Mouse (Mus musculus): ENCODE results near the gene Elmo1. TPM values are rescaled to one million over a fixed set of nuclear protein-coding genes. Genes with fewer than 3 reads are reported as not detected.
A peak's percentile ranks its signal among the peaks of the same experiment; 100 is the strongest.

Gene Elmo1
- polyA plus RNA-seq, 1 experiment from 2014 or later: 38.3 TPM

- H3K4me1 ChIP-seq: peaks cover 18% of the 10 kb centered on the region
- no peaks in the 10 kb centered on the region for H3K27me3 ChIP-seq (replicated peaks)
- no peaks in the 10 kb centered on the region for H3K36me3 ChIP-seq (replicated peaks)
- H3K9me3 ChIP-seq: no peaks in the 10 kb centered on the region
- H3K4me3 ChIP-seq: no peak overlapping the region
- H3K9ac ChIP-seq: no peak overlapping the region
- peak; percentile 77 for ATAC-seq (replicated peaks)
- H3K27ac ChIP-seq: peak overlapping the region; percentile 49; the same call in 1 of the 2 replicates
- WGBS: 7% methylated on average over 9 of the region's 9 CpGs
- H3K4me2 ChIP-seq: peak overlapping the region; percentile 22; the same call in 1 of the 2 replicates
These were observed 93.3 kb downstream of the Elmo1 start for GRCm38 (mm10) chr13:20183512-20184238.

- no peaks in the 10 kb centered on the region for H3K36me3 ChIP-seq (replicated peaks)
- H3K9ac ChIP-seq: no peak overlapping the region
- 63% methylated on average over 13 of the region's 13 CpGs for WGBS
- no peak overlapping the region for H3K27ac ChIP-seq
- 0 out of 2 replicates have a peak, but pooled peaks have one; percentile 9 for ATAC-seq (replicated peaks)
- no peak overlapping the region for H3K4me2 ChIP-seq
- H3K4me3 ChIP-seq: no peak overlapping the region
- no peaks in the 10 kb centered on the region for H3K9me3 ChIP-seq
- H3K4me1 ChIP-seq: peaks cover 18% of the 10 kb centered on the region
- no peaks in the 10 kb centered on the region for H3K27me3 ChIP-seq (replicated peaks)
These were observed 94.0 kb downstream of the Elmo1 start for GRCm38 (mm10) chr13:20184239-20185033.

GRCm38 (mm10) chr13:20185034-20185846 lies 94.8 kb downstream of the Elmo1 start:
- WGBS: 95% methylated on average over 20 of the region's 20 CpGs
- H3K4me1 ChIP-seq: peaks cover 18% of the 10 kb centered on the region
- no peak overlapping the region for H3K4me2 ChIP-seq
- no peak overlapping the region for H3K4me3 ChIP-seq
- H3K9me3 ChIP-seq: no peaks in the 10 kb centered on the region
- ATAC-seq (replicated peaks): no peak
- H3K27ac ChIP-seq: no peak overlapping the region
- no peak overlapping the region for H3K9ac ChIP-seq
- H3K27me3 ChIP-seq (replicated peaks): no peaks in the 10 kb centered on the region
- H3K36me3 ChIP-seq (replicated peaks): no peaks in the 10 kb centered on the region

GRCm38 (mm10) chr13:20185847-20186213 lies 95.4 kb downstream of the Elmo1 start:
- no peak overlapping the region for H3K27ac ChIP-seq
- H3K9me3 ChIP-seq: no peaks in the 10 kb centered on the region
- H3K27me3 ChIP-seq (replicated peaks): no peaks in the 10 kb centered on the region
- ATAC-seq (replicated peaks): no peak
- no peaks in the 10 kb centered on the region for H3K36me3 ChIP-seq (replicated peaks)
- no peak overlapping the region for H3K4me2 ChIP-seq
- 76% methylated on average over 4 of the region's 4 CpGs for WGBS
- H3K9ac ChIP-seq: no peak overlapping the region
- H3K4me3 ChIP-seq: no peak overlapping the region
- H3K4me1 ChIP-seq: peaks cover 18% of the 10 kb centered on the region

- Histone ChIP-seq H3K9me3 (no peaks in the 10 kb centered on the region), H3K27me3 (replicated peaks) (no peaks in the 10 kb centered on the region), H3K4me3 (no peak overlapping the region), H3K4me2 (no peak overlapping the region), H3K36me3 (replicated peaks) (no peaks in the 10 kb centered on the region), H3K27ac (no peak overlapping the region), H3K4me1 (peaks cover 12% of the 10 kb centered on the region), H3K9ac (no peak overlapping the region)
- WGBS: 81% methylated on average over 2 of the region's 2 CpGs
- ATAC-seq (replicated peaks): no peak
These were observed 97.3 kb downstream of the Elmo1 start for GRCm38 (mm10) chr13:20187647-20188046.

GRCm38 (mm10) chr13:20192009-20192584 lies 101.7 kb downstream of the Elmo1 start:
- no peak overlapping the region for H3K27ac ChIP-seq
- 77% methylated on average over 6 of the region's 6 CpGs for whole genome bisulfite sequencing

GRCm38 (mm10) chr13:20200582-20200981 lies 110.2 kb downstream of the Elmo1 start:
- Histone ChIP-seq H3K4me3 (no peak overlapping the region), H3K9me3 (no peaks in the 10 kb centered on the region), H3K9ac (no peak overlapping the region), H3K27ac (no peak overlapping the region), H3K36me3 (replicated peaks) (no peaks in the 10 kb centered on the region), H3K4me1 (no peaks in the 10 kb centered on the region), H3K27me3 (replicated peaks) (no peaks in the 10 kb centered on the region), H3K4me2 (no peak overlapping the region)
- ATAC-seq (replicated peaks): no peak
- 63% methylated on average over 2 of the region's 2 CpGs for WGBS

More at GRCm38 (mm10) chr13:20192009-20192584, 101.7 kb downstream of the Elmo1 start:
- no peaks in the 10 kb centered on the region for H3K27me3 ChIP-seq (replicated peaks)
- no peak; the same call in 1 of the 2 replicates for ATAC-seq (replicated peaks)
- H3K9ac ChIP-seq: no peak overlapping the region
- no peaks in the 10 kb centered on the region for H3K36me3 ChIP-seq (replicated peaks)
- no peak overlapping the region for H3K4me3 ChIP-seq
- no peaks in the 10 kb centered on the region for H3K9me3 ChIP-seq
- no peak overlapping the region for H3K4me2 ChIP-seq
- no peaks in the 10 kb centered on the region for H3K4me1 ChIP-seq

- no peak overlapping the region for H3K4me2 ChIP-seq
- no peak overlapping the region for H3K4me3 ChIP-seq
- no peaks in the 10 kb centered on the region for H3K27me3 ChIP-seq (replicated peaks)
- ATAC-seq (replicated peaks): no peak
- no peak overlapping the region for H3K27ac ChIP-seq
- no peak overlapping the region for H3K9ac ChIP-seq
- no peaks in the 10 kb centered on the region for H3K9me3 ChIP-seq
- no peaks in the 10 kb centered on the region for H3K36me3 ChIP-seq (replicated peaks)
- H3K4me1 ChIP-seq: no peaks in the 10 kb centered on the region
- 95% methylated on average over 4 of the region's 4 CpGs for WGBS
These were observed 112.2 kb downstream of the Elmo1 start for GRCm38 (mm10) chr13:20202617-20203016.

GRCm38 (mm10) chr13:20204165-20204564 lies 113.8 kb downstream of the Elmo1 start:
- no peak overlapping the region for H3K4me2 ChIP-seq
- no peak overlapping the region for H3K4me3 ChIP-seq
- no peaks in the 10 kb centered on the region for H3K36me3 ChIP-seq (replicated peaks)
- no peak for ATAC-seq (replicated peaks)
- no peaks in the 10 kb centered on the region for H3K9me3 ChIP-seq
- no peak overlapping the region for H3K27ac ChIP-seq
- no peaks in the 10 kb centered on the region for H3K4me1 ChIP-seq
- H3K9ac ChIP-seq: no peak overlapping the region
- no peaks in the 10 kb centered on the region for H3K27me3 ChIP-seq (replicated peaks)

GRCm38 (mm10) chr13:20205007-20205745 lies 114.8 kb downstream of the Elmo1 start:
- Histone ChIP-seq H3K27ac (no peak overlapping the region), H3K4me2 (no peak overlapping the region), H3K4me1 (no peaks in the 10 kb centered on the region), H3K9me3 (no peaks in the 10 kb centered on the region), H3K36me3 (replicated peaks) (no peaks in the 10 kb centered on the region), H3K9ac (no peak overlapping the region), H3K4me3 (no peak overlapping the region), H3K27me3 (replicated peaks) (no peaks in the 10 kb centered on the region)
- 90% methylated on average over 12 of the region's 12 CpGs for WGBS
- no peak for ATAC-seq (replicated peaks)

- no peak for ATAC-seq (replicated peaks)
- no peaks in the 10 kb centered on the region for H3K27me3 ChIP-seq (replicated peaks)
These were observed 115.3 kb downstream of the Elmo1 start for GRCm38 (mm10) chr13:20205746-20206145.

More at GRCm38 (mm10) chr13:20205746-20206145, 115.3 kb downstream of the Elmo1 start:
- H3K4me1 ChIP-seq: no peaks in the 10 kb centered on the region
- H3K9me3 ChIP-seq: no peaks in the 10 kb centered on the region
- 93% methylated on average over 2 of the region's 2 CpGs for WGBS
- no peak overlapping the region for H3K4me2 ChIP-seq
- H3K27ac ChIP-seq: no peak overlapping the region
- H3K9ac ChIP-seq: no peak overlapping the region
- no peak overlapping the region for H3K4me3 ChIP-seq
- no peaks in the 10 kb centered on the region for H3K36me3 ChIP-seq (replicated peaks)
